Mouse (Mus musculus) G1E (cell line): ENCODE data around the gene Plppr3.

Source experiments
- CTCF ChIP-seq: IDR thresholded peaks from 2 replicates; pipeline ENCODE4 v1.5.1; 2012; ENCODE audit warnings: low read depth, low read length, inconsistent platforms, mixed read lengths
- GATA2 ChIP-seq: IDR thresholded peaks from 2 replicates; pipeline ENCODE4 v1.6.1; 2012; ENCODE audit warnings: low read depth, low read length, inconsistent platforms, borderline replicate concordance
- POLR2AphosphoS5 ChIP-seq: IDR thresholded peaks from 2 replicates; pipeline ENCODE4 v1.6.1; 2012; ENCODE audit warnings: low read depth, low read length, inconsistent platforms; ENCODE audit not compliant: insufficient replicate concordance
- TAL1 ChIP-seq: conservative IDR thresholded peaks from 2 replicates; pipeline ENCODE4 v1.6.1; 2012; ENCODE audit warnings: low read depth, low read length, inconsistent platforms, mixed read lengths

DNA sequence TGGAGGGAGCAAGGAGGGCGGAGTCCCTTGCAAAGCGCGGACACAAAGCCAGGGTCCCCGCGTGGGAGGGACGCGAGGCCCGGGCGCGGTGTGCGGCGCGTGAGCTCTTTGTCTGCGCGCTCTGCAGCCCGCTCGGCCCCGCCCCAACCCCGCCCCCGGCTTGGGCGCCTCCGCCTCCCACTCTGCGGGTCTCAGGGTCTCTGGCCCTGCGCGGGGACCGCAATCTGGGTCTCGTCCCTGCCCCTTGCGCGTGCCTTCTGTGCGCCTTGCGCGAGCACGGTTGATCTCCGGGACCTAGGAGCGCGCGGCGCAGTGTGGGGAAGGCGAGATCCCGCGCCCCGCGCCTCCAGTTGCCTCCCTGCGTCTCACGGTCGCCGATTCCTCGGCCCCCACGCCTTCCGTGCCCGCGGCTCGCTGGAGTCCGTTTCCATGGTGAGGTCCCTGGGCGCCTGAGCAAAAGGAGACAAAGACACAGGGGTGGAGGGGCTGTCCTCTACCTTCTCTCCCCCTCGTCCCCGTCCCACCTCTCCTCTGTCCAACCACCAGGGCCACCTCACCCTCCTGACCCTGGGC, at the start of gene Plppr3, which contains the start of gene Prtn3:
- TF ChIP-seq CTCF (no peak), TAL1 (no peak), POLR2AphosphoS5 (no peak), GATA2 (no peak)
